30 mouse cellular contexts compared by ENCODE assay signal in the genomic region with DNA sequence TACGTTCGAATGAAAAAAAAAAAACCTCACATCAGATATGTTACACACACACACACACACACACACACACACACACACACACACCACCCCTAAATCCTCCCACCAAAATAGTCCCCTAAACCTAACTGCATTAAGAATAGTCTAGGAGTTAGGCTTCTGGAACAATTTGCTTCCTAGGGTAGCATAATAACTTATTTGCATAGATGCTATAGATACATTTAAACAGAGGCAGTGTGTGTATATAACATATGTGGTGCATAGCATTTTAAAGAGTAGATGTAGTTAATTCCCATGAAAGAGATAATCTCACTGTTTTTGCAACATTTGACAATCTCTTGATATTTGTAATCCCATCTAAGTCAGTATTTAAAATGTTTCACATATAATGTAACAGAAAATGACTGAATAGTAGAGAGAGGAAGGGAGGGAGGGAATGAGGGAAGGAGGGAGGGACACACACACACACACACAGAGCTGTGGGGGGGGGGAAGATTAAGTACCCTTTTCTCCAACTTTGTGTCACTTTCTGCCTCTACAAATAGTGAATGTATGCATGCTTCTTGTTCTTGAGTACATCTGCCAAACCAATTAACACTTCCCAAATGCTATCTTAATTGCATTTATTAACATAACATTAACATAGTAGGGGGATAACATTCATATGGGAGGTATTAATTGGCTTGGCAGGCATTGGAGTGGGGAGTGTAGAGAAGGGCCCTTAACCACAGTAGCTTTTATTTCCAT.
DNase-seq lines count a peak whose midpoint lies in the region; ATAC-seq and TF ChIP-seq lines count a peak whose summit lies in the region.
"Had no signal": no experiment of that assay in that cellular context is flagged by ENCODE, and none has a peak within 500 bp of the region (broad histone marks: within the 10 kb centered on the region; RNA-seq: fewer than 3 reads in every experiment).

No protein-coding gene starts in this region.

- TF ChIP-seq POLR2A in brain, embryonic 14.5 days (IDR thresholded peaks at IDR 0.05; ENCODE audit: borderline replicate concordance, extremely low read depth, insufficient read depth, insufficient read length, poor library complexity, severe bottlenecking) = no peak

- ATAC-seq in midbrain, embryonic 12.5 days (ENCODE audit: low FRiP score, low read depth) = peak; percentile 64
- no peak for ATAC-seq in midbrain, postnatal 0 days (ENCODE audit: low FRiP score)
- peak; percentile 97 for ATAC-seq in forebrain, embryonic 16.5 days
- no peak for ATAC-seq in inflammation-experienced regulatory T-cells, adult 6 months
- ATAC-seq: liver, embryonic 12.5 days; liver, postnatal 0 days; lung, postnatal 0 days had no signal

- no peaks in the 10 kb centered on the region for H3K36me3 ChIP-seq in midbrain, embryonic 12.5 days
- H3K36me3 ChIP-seq in midbrain, postnatal 0 days (ENCODE audit: insufficient read depth, low read length) = no peaks in the 10 kb centered on the region
- H3K36me3 ChIP-seq in forebrain, embryonic 16.5 days (ENCODE audit: control insufficient read depth, insufficient read depth) = no peaks in the 10 kb centered on the region
- H3K36me3 ChIP-seq: embryonic facial prominence, embryonic 10.5 days; embryonic facial prominence, embryonic 15.5 days; liver, embryonic 12.5 days had no signal

- DNase-seq in midbrain, postnatal 0 days (ENCODE audit: low spot score) = no peak
- peak; percentile 95 for DNase-seq in brain, embryonic 14.5 days (ENCODE audit: low read depth)
- peak; percentile 71 for DNase-seq in brain, embryonic 18.5 days (ENCODE audit: low read depth, low spot score)
- no peak for DNase-seq in kidney, postnatal 14 days
- DNase-seq: adrenal gland, postnatal 25 days; B cell, adult 2 months; cerebellum, adult 8-10 months; cerebellum, postnatal 25 days; gastrocnemius, postnatal 25 days; heart, adult 11 months; heart, postnatal 36 days; kidney, adult 11 months; kidney, postnatal 36 days; liver, postnatal 0 days; lung, postnatal 4 days; right cerebral cortex, postnatal 4 days; thymus, adult 18-20 months; thymus, postnatal 25 days had no signal

- no peak overlapping the region for H3K27ac ChIP-seq in midbrain, embryonic 12.5 days (replicated peaks)
- H3K27ac ChIP-seq in midbrain, postnatal 0 days (ENCODE audit: low read depth, low read length) = no peak overlapping the region
- H3K27ac ChIP-seq in forebrain, embryonic 16.5 days (ENCODE audit: low read length) = peak overlapping the region; percentile 80; the same call in 1 of the 2 replicates
- H3K27ac ChIP-seq: embryonic facial prominence, embryonic 10.5 days; embryonic facial prominence, embryonic 15.5 days; layer of hippocampus, adult 2 months; left cerebral cortex, adult 2 months; liver, embryonic 12.5 days; stomach, postnatal 0 days had no signal

- H3K27me3 ChIP-seq in midbrain, embryonic 12.5 days = no peaks in the 10 kb centered on the region
- no peaks in the 10 kb centered on the region for H3K27me3 ChIP-seq in midbrain, postnatal 0 days (ENCODE audit: insufficient read depth, low read length)
- no peaks in the 10 kb centered on the region for H3K27me3 ChIP-seq in forebrain, embryonic 16.5 days (replicated peaks; ENCODE audit: control insufficient read depth, insufficient read depth, low read length)
- H3K27me3 ChIP-seq: embryonic facial prominence, embryonic 15.5 days; liver, embryonic 12.5 days; megakaryocyte, embryonic 14.5 days had no signal

- no peaks in the 10 kb centered on the region for H3K9me3 ChIP-seq in midbrain, embryonic 12.5 days
- no peaks in the 10 kb centered on the region for H3K9me3 ChIP-seq in midbrain, postnatal 0 days (ENCODE audit: low read length)
- 0 out of 2 replicates have a peak, but pooled peaks cover 3% of the 10 kb centered on the region for H3K9me3 ChIP-seq in forebrain, embryonic 16.5 days (ENCODE audit: control insufficient read depth, low read length)
- H3K9me3 ChIP-seq: embryonic facial prominence, embryonic 10.5 days; embryonic facial prominence, embryonic 15.5 days; liver, embryonic 12.5 days had no signal

- no peak overlapping the region for H3K4me2 ChIP-seq in midbrain, embryonic 12.5 days (replicated peaks)
- H3K4me2 ChIP-seq in midbrain, postnatal 0 days (ENCODE audit: low read depth, low read length, poor library complexity, severe bottlenecking) = no peak overlapping the region
- H3K4me2 ChIP-seq in forebrain, embryonic 16.5 days (ENCODE audit: low read length) = no peak overlapping the region
- H3K4me2 ChIP-seq: embryonic facial prominence, embryonic 15.5 days; heart, embryonic 11.5 days; liver, embryonic 12.5 days had no signal

- WGBS in midbrain, embryonic 12.5 days = 85% methylated on average over 2 of the region's 2 CpGs
- 91% methylated on average over 2 of the region's 2 CpGs for WGBS in midbrain, postnatal 0 days
- 71% methylated on average over 2 of the region's 2 CpGs for WGBS in forebrain, embryonic 16.5 days

- no peak overlapping the region for H3K9ac ChIP-seq in midbrain, embryonic 12.5 days (replicated peaks)
- H3K9ac ChIP-seq in midbrain, postnatal 0 days (replicated peaks; ENCODE audit: low read length, poor library complexity, severe bottlenecking) = no peak overlapping the region
- no peak overlapping the region for H3K9ac ChIP-seq in forebrain, embryonic 16.5 days (replicated peaks; ENCODE audit: low read depth, low read length)
- H3K9ac ChIP-seq: embryonic facial prominence, embryonic 15.5 days; liver, embryonic 12.5 days; liver, postnatal 0 days had no signal

- H3K4me1 ChIP-seq in midbrain, embryonic 12.5 days = no peaks in the 10 kb centered on the region
- H3K4me1 ChIP-seq in midbrain, postnatal 0 days (ENCODE audit: insufficient read depth, low read length) = no peaks in the 10 kb centered on the region
- H3K4me1 ChIP-seq in forebrain, embryonic 16.5 days (replicated peaks; ENCODE audit: control insufficient read depth, insufficient read depth, low read length) = peaks cover 6% of the 10 kb centered on the region
- H3K4me1 ChIP-seq: embryonic facial prominence, embryonic 10.5 days; embryonic facial prominence, embryonic 15.5 days; liver, embryonic 12.5 days; megakaryocyte, embryonic 14.5 days had no signal

- no peak for TF ChIP-seq CTCF in midbrain, postnatal 0 days (IDR thresholded peaks at IDR 0.05)
- TF ChIP-seq CTCF in brain, embryonic 14.5 days (IDR thresholded peaks at IDR 0.05; ENCODE audit: borderline replicate concordance, extremely low read depth, insufficient read depth, insufficient read length) = no peak

- no peak overlapping the region for H3K4me3 ChIP-seq in midbrain, embryonic 12.5 days
- no peak overlapping the region for H3K4me3 ChIP-seq in midbrain, postnatal 0 days (ENCODE audit: low read depth, low read length)
- no peak overlapping the region for H3K4me3 ChIP-seq in forebrain, embryonic 16.5 days (replicated peaks; ENCODE audit: low read length)
- H3K4me3 ChIP-seq: embryonic facial prominence, embryonic 10.5 days; embryonic facial prominence, embryonic 15.5 days; layer of hippocampus, adult 2 months; left cerebral cortex, adult 2 months; liver, embryonic 12.5 days; megakaryocyte, embryonic 14.5 days had no signal

Comparison
In these comparisons a context has a peak if more than half of its experiments do, and no peak if none do; other contexts are left out.
1. ATAC-seq: peak in midbrain, embryonic 12.5 days (single experiment) and forebrain, embryonic 16.5 days (single experiment); none in midbrain, postnatal 0 days (single experiment) and inflammation-experienced regulatory T-cells, adult 6 months (single experiment).
2. DNase-seq: peak in brain, embryonic 14.5 days (single experiment) and brain, embryonic 18.5 days (single experiment); none in midbrain, postnatal 0 days (single experiment) and kidney, postnatal 14 days (single experiment).